Mouse (Mus musculus) CH12.LX (cell line): ENCODE measurements around the gene Nrap. TPM values are rescaled to one million over a fixed set of nuclear protein-coding genes. Genes with fewer than 3 reads are reported as not detected.

ENCODE experiments used
- DNase-seq: peaks from one replicate; pipeline ENCODE4 v3.0.0-alpha.2; 2013; ENCODE audit errors: extremely low read depth
- H3K27ac ChIP-seq: 2 replicates; pipeline ENCODE4 v1.5.1; 2012; ENCODE audit warnings: low read depth, mild to moderate bottlenecking, control low read depth, moderate library complexity; ENCODE audit not compliant: insufficient read depth
- H3K27me3 ChIP-seq: replicated peaks from 2 replicates; pipeline ENCODE3; 2012; ENCODE audit warnings: inconsistent platforms
- H3K36me3 ChIP-seq, 2 experiments: replicated peaks in 1 of 2; 2 replicates each; pipeline versions ENCODE3 to v1.6.1; 2012; ENCODE audit warnings: inconsistent platforms in 1 of 2, low read length in 1 of 2, mild to moderate bottlenecking in 1 of 2, mixed read lengths in 1 of 2, moderate library complexity in 1 of 2; ENCODE audit not compliant: control insufficient read depth in 1 of 2, insufficient read depth in 1 of 2
- H3K4me1 ChIP-seq, 2 experiments: 2 replicates each; pipeline ENCODE4 v1.6.1; 2012; ENCODE audit warnings: inconsistent platforms in 1 of 2, moderate library complexity in 1 of 2; ENCODE audit not compliant: insufficient read depth in 2 of 2, control insufficient read depth in 1 of 2
- H3K4me2 ChIP-seq: 2 replicates; pipeline ENCODE4 v1.6.1; 2012; ENCODE audit warnings: low read depth, mild to moderate bottlenecking, control low read depth; ENCODE audit not compliant: poor library complexity, insufficient read depth, severe bottlenecking
- H3K4me3 ChIP-seq, 3 experiments: fragments of 150-350 bp in 1 of 3; sonication (generic) in 1 of 3; replicated peaks in 1 of 3; 2 replicates each; pipeline versions ENCODE3 to v1.5.1; 2011 to 2012; ENCODE audit warnings: low read depth in 2 of 3, low read length in 2 of 3, mild to moderate bottlenecking in 2 of 3, moderate library complexity in 2 of 3, control low read depth in 1 of 3, improper control_type of control experiment in 1 of 3, inconsistent platforms in 1 of 3, mixed read lengths in 1 of 3; ENCODE audit not compliant: poor library complexity in 1 of 3
- H3K79me2 ChIP-seq: replicated peaks from 2 replicates; pipeline ENCODE4 v1.6.1; 2012; ENCODE audit warnings: mild to moderate bottlenecking, moderate library complexity; ENCODE audit not compliant: control insufficient read depth, poor library complexity, insufficient read depth, severe bottlenecking; ENCODE audit errors: extremely low read depth
- H3K9ac ChIP-seq: 2 replicates; pipeline ENCODE4 v1.6.1; 2012; ENCODE audit warnings: low read depth, mild to moderate bottlenecking, control low read depth, moderate library complexity; ENCODE audit not compliant: insufficient read depth
- H3K9me3 ChIP-seq: replicated peaks from 2 replicates; pipeline ENCODE3; 2012; ENCODE audit warnings: low read length, inconsistent platforms, mixed read lengths
- CHD1 ChIP-seq: IDR thresholded peaks from 2 replicates; pipeline ENCODE4 v1.6.1; 2012; ENCODE audit warnings: low read depth, low read length, improper control_type of control experiment, inconsistent platforms
- E2F4 ChIP-seq: IDR thresholded peaks from 2 replicates; pipeline ENCODE4 v1.6.1; 2011; ENCODE audit warnings: low read depth, low read length, improper control_type of control experiment; ENCODE audit not compliant: insufficient replicate concordance
- JUN ChIP-seq: IDR thresholded peaks from 2 replicates; pipeline ENCODE4 v1.6.1; 2011; ENCODE audit warnings: low read depth, mild to moderate bottlenecking, low read length, improper control_type of control experiment, moderate library complexity; ENCODE audit not compliant: insufficient read depth
- KAT2A ChIP-seq: IDR thresholded peaks from 2 replicates; pipeline ENCODE4 v1.6.1; 2012; ENCODE audit warnings: low read length, improper control_type of control experiment, inconsistent platforms; ENCODE audit not compliant: insufficient replicate concordance
- MAX ChIP-seq: IDR thresholded peaks from 2 replicates; pipeline ENCODE4 v1.6.1; 2011; ENCODE audit warnings: low read length, improper control_type of control experiment
- RAD21 ChIP-seq: IDR thresholded peaks from 2 replicates; pipeline ENCODE4 v1.6.1; 2011; ENCODE audit warnings: low read depth, mild to moderate bottlenecking, low read length, improper control_type of control experiment, moderate library complexity
- RCOR1 ChIP-seq: conservative IDR thresholded peaks from 2 replicates; pipeline ENCODE4 v1.6.1; 2012; ENCODE audit warnings: low read depth, mild to moderate bottlenecking, inconsistent platforms, low read length, improper control_type of control experiment
- SMC3 ChIP-seq: IDR thresholded peaks from 2 replicates; pipeline ENCODE4 v1.6.1; 2011; ENCODE audit warnings: low read depth, low read length, improper control_type of control experiment
- TBP ChIP-seq: conservative IDR thresholded peaks from 2 replicates; pipeline ENCODE4 v1.6.1; 2011; ENCODE audit warnings: low read depth, low read length, improper control_type of control experiment
- TCF12 ChIP-seq: IDR thresholded peaks from 2 replicates; pipeline ENCODE4 v1.6.1; 2014; ENCODE audit warnings: low read depth, mild to moderate bottlenecking, inconsistent platforms, low read length, improper control_type of control experiment
- dilution Hi-C: fragments of 300-500 bp; cut with MboI; formaldehyde crosslinking; loops from 2 replicates; pipeline ENCODE4 v1.14.3; 2020; ENCODE audit warnings: low sequenced_read_pairs; ENCODE audit not compliant: extremely low pct_unique_long_range_greater_than_20kb, extremely low pct_ligation_motif_present
- in situ Hi-C: fragments of 300-500 bp; cut with MboI; formaldehyde crosslinking; loops from 3 replicates; pipeline ENCODE4 v1.14.3; 2019; ENCODE audit warnings: low sequenced_read_pairs, low pct_ligation_motif_present, low pct_unique_long_range_greater_than_20kb, mixed read lengths
- polyA plus RNA-seq: library from polyadenylated mRNA; unstranded; fragments of >175 nt; gene quantifications from 2 replicates; pipeline ENCODE4 v1.2.1, GENCODE M21; 2012; ENCODE audit warnings: low read depth; ENCODE audit not compliant: insufficient read length
- total RNA-seq, 2 experiments: library from RNA; depleted of rRNA; stranded (reverse); fragments of 300-350 nt in 1 of 2; fragments of >200 nt in 1 of 2; gene quantifications; 2 replicates each; pipeline ENCODE4 v1.2.3; 2012 to 2014

Gene Nrap
- total and polyA plus RNA-seq, 3 experiments = 0.04 to 1.5 (median 0.17) TPM

DNA sequence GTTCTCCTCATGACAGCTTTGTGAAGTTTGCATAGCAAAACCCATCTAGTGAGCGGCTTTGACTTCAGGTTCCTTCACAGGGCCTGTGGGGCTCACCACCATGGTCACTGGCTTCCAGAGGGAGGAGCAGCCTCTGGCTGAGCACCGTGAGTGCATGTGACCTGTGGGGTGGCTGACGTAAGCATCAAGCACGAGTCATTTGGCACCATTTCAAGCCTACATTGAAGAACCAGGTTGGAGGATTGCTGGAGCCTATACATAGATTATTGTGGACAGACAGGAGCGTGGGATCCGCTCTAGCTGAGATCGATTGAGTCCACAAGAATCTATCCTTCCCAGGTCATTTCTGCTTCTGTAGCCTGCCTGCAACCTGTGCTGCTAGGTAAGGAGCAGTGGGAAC is 103.0 kb downstream of the Nrap start, which contains the start of gene Habp2:
TSS of gene Habp2 (plus strand) at position 272 of the 400 bp plus-strand sequence.
- in situ Hi-C loops = no loop called here
- DNase-seq = no peak
- dilution Hi-C loops = no loop called here

DNA sequence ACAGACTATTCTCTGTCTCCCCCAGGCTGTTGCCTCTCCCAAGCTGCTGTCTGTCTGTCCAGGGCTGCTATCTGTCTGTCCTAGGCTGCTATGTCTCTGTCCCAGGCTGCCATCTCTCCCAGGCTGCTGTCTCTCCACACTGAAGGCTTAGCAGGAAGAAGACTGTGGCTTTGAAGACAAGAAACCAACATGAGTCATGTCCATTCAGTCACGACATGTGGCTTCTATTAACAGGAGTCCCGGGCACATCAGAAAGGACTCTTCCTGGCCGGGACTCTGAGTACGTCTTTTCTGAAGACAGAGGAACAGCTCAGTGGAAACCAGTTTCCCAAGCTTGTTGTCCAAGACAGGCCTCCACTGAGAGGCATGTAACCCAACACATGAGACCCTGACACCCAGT is 104.6 kb downstream of the Nrap start:
- TF ChIP-seq TCF12 (no peak), TBP (no peak), RAD21 (no peak)
- Histone ChIP-seq H3K4me2 (no peak overlapping the region), H3K4me1 (peaks cover 3 to 9% of the 10 kb centered on the region in 2 experiments; a peak in 3 of 4 replicates), H3K9me3 (no peaks in the 10 kb centered on the region), H3K4me3 (no peak overlapping the region), H3K36me3 (no peaks in the 10 kb centered on the region), H3K9ac (no peak overlapping the region), H3K79me2 (no peaks in the 10 kb centered on the region), H3K27me3 (peaks cover 77% of the 10 kb centered on the region), H3K27ac (no peak overlapping the region)
- DNase-seq = no peak
- dilution Hi-C loops = no loop called here
- in situ Hi-C loops = no loop called here

More for the DNA sequence above, 103.0 kb downstream of the Nrap start, which contains the start of gene Habp2:
- no peaks in the 10 kb centered on the region; a peak in 1 of 4 replicates for H3K4me1 ChIP-seq
- TF ChIP-seq KAT2A (no peak), CHD1 (no peak), JUN (no peak), E2F4 (no peak), SMC3 (no peak), MAX (no peak)
- H3K27ac ChIP-seq = no peak within 1 kb of the TSS
- no peak within 1 kb of the TSS for H3K4me2 ChIP-seq
- H3K9me3 ChIP-seq = no peaks in the 10 kb centered on the region
- no peaks in the 10 kb centered on the region for H3K79me2 ChIP-seq
- H3K9ac ChIP-seq = no peak within 1 kb of the TSS
- no peaks in the 10 kb centered on the region for H3K36me3 ChIP-seq
- H3K4me3 ChIP-seq = no peak within 1 kb of the TSS
- H3K27me3 ChIP-seq = peaks cover 82% of the 10 kb centered on the region

DNA sequence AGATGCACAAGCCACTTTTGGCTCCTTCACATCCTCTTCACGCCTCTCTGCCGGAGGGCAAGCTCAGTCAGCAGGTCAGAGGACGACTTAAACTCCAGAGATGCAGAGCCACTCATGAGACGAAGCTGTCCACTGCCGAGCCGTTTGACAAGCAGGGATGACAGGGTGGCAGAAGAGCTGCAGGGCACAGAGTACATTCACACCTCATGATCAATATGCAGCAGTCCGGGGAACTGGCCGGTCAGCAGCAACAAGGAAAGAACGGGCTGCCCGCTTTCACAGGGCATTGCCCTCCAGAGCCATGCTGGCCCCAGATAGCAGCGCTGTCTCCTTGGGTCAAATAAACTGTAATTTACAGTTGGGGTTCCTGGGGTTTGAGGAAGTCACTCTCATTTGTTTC is 111.5 kb downstream of the Nrap start:
- Histone ChIP-seq H3K36me3 (no peaks in the 10 kb centered on the region), H3K27ac (no peak overlapping the region), H3K9me3 (no peaks in the 10 kb centered on the region), H3K4me1 (peaks cover 3 to 9% of the 10 kb centered on the region in 2 experiments; a peak in 3 of 4 replicates), H3K4me2 (no peak overlapping the region), H3K9ac (no peak overlapping the region), H3K27me3 (peaks cover 68% of the 10 kb centered on the region), H3K79me2 (no peaks in the 10 kb centered on the region), H3K4me3 (no peak overlapping the region)
- in situ Hi-C loops (no loop called here), dilution Hi-C loops (no loop called here)
- DNase-seq = no peak
- TF ChIP-seq RCOR1 = no peak
